Mouse (Mus musculus) myocyte (in vitro differentiated cells): ENCODE data around the gene Chst3. TPM values are rescaled to one million over a fixed set of nuclear protein-coding genes. Genes with fewer than 3 reads are reported as not detected.

Experiments
- H3K27me3 ChIP-seq: one replicate; pipeline ENCODE4 v1.6.1; 2011; ENCODE audit not compliant: control insufficient read depth, insufficient read depth, insufficient read length
- H3K36me3 ChIP-seq: one replicate; pipeline ENCODE4 v1.6.1; 2011; ENCODE audit not compliant: control insufficient read depth, insufficient read depth
- H3K4me2 ChIP-seq: one replicate; pipeline ENCODE4 v1.6.1; 2011; ENCODE audit warnings: low read depth, control low read depth
- H3K4me3 ChIP-seq: one replicate; pipeline ENCODE4 v1.5.1; 2011; ENCODE audit warnings: mild to moderate bottlenecking, control low read depth, moderate library complexity
- H3K79me2 ChIP-seq: one replicate; pipeline ENCODE4 v1.6.1; 2011; ENCODE audit not compliant: control insufficient read depth, insufficient read depth
- H3ac ChIP-seq: one replicate; pipeline ENCODE4 v1.6.1; 2011; ENCODE audit not compliant: control insufficient read depth, insufficient read length
- CEBPB ChIP-seq: IDR thresholded peaks from 2 replicates; pipeline ENCODE4 v1.6.1; 2011; ENCODE audit warnings: mild to moderate bottlenecking, moderate library complexity; ENCODE audit not compliant: poor library complexity, insufficient read depth, severe bottlenecking
- E2F4 ChIP-seq: IDR thresholded peaks from one replicate; pipeline ENCODE4 v1.6.1; 2011; ENCODE audit warnings: mild to moderate bottlenecking, control low read depth, moderate library complexity; ENCODE audit not compliant: insufficient read depth
- MAX ChIP-seq: IDR thresholded peaks from one replicate; pipeline ENCODE4 v1.6.1; 2011; ENCODE audit warnings: low read depth, mild to moderate bottlenecking, control low read depth
- MYOD1 ChIP-seq, 3 experiments: IDR thresholded peaks; one replicate each; pipeline ENCODE4 v1.6.1; 2011; ENCODE audit warnings: control low read depth in 2 of 3, low read depth in 2 of 3, mild to moderate bottlenecking in 2 of 3, moderate library complexity in 1 of 3; ENCODE audit not compliant: insufficient read length in 2 of 3, control insufficient read depth in 1 of 3
- MYOG ChIP-seq, 3 experiments: IDR thresholded peaks; one replicate each; pipeline ENCODE4 v1.6.1; 2011; ENCODE audit warnings: control low read depth in 2 of 3, low read depth in 2 of 3, mild to moderate bottlenecking in 2 of 3; ENCODE audit not compliant: insufficient read length in 2 of 3, control insufficient read depth in 1 of 3, insufficient read depth in 1 of 3
- POLR2A ChIP-seq: IDR thresholded peaks from one replicate; pipeline ENCODE4 v1.6.1; 2011; ENCODE audit warnings: low read depth, mild to moderate bottlenecking, control low read depth, moderate library complexity; ENCODE audit not compliant: insufficient read length
- POLR2AphosphoS2 ChIP-seq: IDR thresholded peaks from one replicate; pipeline ENCODE4 v1.6.1; 2011; ENCODE audit warnings: low read depth, control low read depth; ENCODE audit not compliant: insufficient read length
- REST ChIP-seq: IDR thresholded peaks from one replicate; pipeline ENCODE4 v1.6.1; 2011; ENCODE audit warnings: mild to moderate bottlenecking, control low read depth, moderate library complexity; ENCODE audit not compliant: insufficient read depth, insufficient read length
- SRF ChIP-seq: IDR thresholded peaks from one replicate; pipeline ENCODE4 v1.6.1; 2011; ENCODE audit warnings: low read depth; ENCODE audit not compliant: control insufficient read depth, insufficient read length
- TCF12 ChIP-seq: IDR thresholded peaks from one replicate; pipeline ENCODE4 v1.6.1; 2011; ENCODE audit warnings: mild to moderate bottlenecking, control low read depth; ENCODE audit not compliant: poor library complexity, insufficient read depth, severe bottlenecking
- TCF3 ChIP-seq: IDR thresholded peaks from one replicate; pipeline ENCODE4 v1.6.1; 2011; ENCODE audit warnings: low read depth, control low read depth; ENCODE audit not compliant: insufficient read length
- USF1 ChIP-seq: IDR thresholded peaks from one replicate; pipeline ENCODE4 v1.6.1; 2011; ENCODE audit warnings: low read depth, mild to moderate bottlenecking, control low read depth, moderate library complexity
- polyA plus RNA-seq: library from polyadenylated mRNA; unstranded; fragments of >200 nt; fragmentation: generic; extraction: Trizol; gene quantifications from one replicate; pipeline ENCODE4 v1.2.1, GENCODE M21; 2012; ENCODE audit warnings: missing spikeins

Gene Chst3
- polyA plus RNA-seq, 1 experiment = 1.6 TPM

DNA sequence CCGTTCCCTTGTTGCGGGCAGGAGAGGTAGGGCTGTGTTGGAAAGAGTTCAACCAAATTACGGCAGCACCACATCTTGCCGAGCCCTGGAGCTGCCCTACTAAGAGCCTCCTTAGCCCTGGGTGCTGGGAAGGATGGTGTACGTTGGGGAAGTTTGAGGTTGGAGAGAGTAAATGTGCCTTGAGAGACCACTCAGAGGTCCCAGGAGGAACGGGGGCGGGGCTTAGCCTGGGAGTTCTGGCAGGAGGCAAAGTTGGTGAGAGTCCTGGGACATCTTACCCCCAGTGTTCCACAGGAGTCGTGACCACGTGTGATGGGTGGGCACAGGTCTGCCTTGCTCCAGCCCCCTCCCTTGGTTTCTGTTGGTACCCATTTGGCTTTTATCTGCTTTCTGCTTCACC, 84.9 kb downstream of the Chst3 start:
- H3K27me3 ChIP-seq = no peaks in the 10 kb centered on the region

DNA sequence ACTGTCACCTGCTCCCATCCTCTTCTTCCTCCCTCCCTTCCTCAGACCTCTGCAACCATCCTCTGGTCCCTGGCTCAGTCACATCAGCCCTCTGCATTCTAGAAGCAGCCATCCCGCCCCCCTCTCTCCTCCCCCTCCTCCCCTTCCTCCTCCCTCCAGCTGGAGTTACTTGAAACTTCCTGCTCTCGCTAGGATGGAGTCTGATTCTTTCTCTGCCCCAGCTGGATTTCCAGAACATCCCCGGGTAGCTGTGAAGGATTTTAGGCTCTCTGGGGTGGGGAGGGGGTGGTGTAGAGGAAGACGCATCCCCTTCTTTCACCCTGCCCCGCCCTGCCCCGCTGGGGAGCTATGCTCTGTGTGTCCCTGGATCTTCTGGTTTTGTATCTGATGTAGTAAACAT, 85.6 kb downstream of the Chst3 start:
- no peak overlapping the region for H3K4me2 ChIP-seq
- TF ChIP-seq USF1 = no peak
- TF ChIP-seq MYOD1 (IDR thresholded peaks at IDR 0.05; ENCODE audit: control insufficient read depth in 1 of 3, insufficient read length in 2 of 3, low read depth in 2 of 3) = no peak
- TF ChIP-seq REST = no peak
- TF ChIP-seq SRF = no peak
- TF ChIP-seq POLR2A = no peak
- no peak for TF ChIP-seq E2F4
- no peak for TF ChIP-seq TCF12
- no peak for TF ChIP-seq MYOG (IDR thresholded peaks at IDR 0.05; ENCODE audit: control insufficient read depth in 1 of 3, insufficient read depth in 1 of 3, insufficient read length in 2 of 3, low read depth in 2 of 3)
- no peak for TF ChIP-seq TCF3
- TF ChIP-seq CEBPB = no peak
- TF ChIP-seq MAX = no peak
- TF ChIP-seq POLR2AphosphoS2 = no peak

More for the DNA sequence above, 84.9 kb downstream of the Chst3 start:
- H3K36me3 ChIP-seq = no peaks in the 10 kb centered on the region
- no peak overlapping the region for H3K4me2 ChIP-seq
- no peak overlapping the region for H3K4me3 ChIP-seq
- no peaks in the 10 kb centered on the region for H3K79me2 ChIP-seq
- no peak for TF ChIP-seq SRF
- TF ChIP-seq POLR2AphosphoS2 = no peak
- no peak for TF ChIP-seq MAX
- TF ChIP-seq CEBPB = no peak
- no peak for TF ChIP-seq TCF3
- TF ChIP-seq MYOD1 (IDR thresholded peaks at IDR 0.05; ENCODE audit: control insufficient read depth in 1 of 3, insufficient read length in 2 of 3, low read depth in 2 of 3) = no peak
- no peak for TF ChIP-seq E2F4
- no peak for TF ChIP-seq USF1
- TF ChIP-seq POLR2A = no peak
- no peak overlapping the region for H3ac ChIP-seq

More for the DNA sequence above, 85.6 kb downstream of the Chst3 start:
- Histone ChIP-seq H3K79me2 (no peaks in the 10 kb centered on the region), H3K4me3 (no peak overlapping the region), H3ac (no peak overlapping the region), H3K36me3 (no peaks in the 10 kb centered on the region), H3K27me3 (no peaks in the 10 kb centered on the region)

Other genes with a start within 250 kb of the Chst3 start
- 36.7 TPM for gene Ascc1, start 216.5 kb downstream of the Chst3 start, polyA plus RNA-seq
- 127 TPM for gene Anapc16, start 216.1 kb downstream of the Chst3 start, polyA plus RNA-seq
- gene Spock2, start 113.0 kb downstream of the Chst3 start, polyA plus RNA-seq = 6.8 TPM
- 729 TPM for gene Psap, start 58.4 kb upstream of the Chst3 start, polyA plus RNA-seq
- gene Vsir, start 127.6 kb upstream of the Chst3 start, polyA plus RNA-seq = 5.3 TPM
- gene Gm17455, start 180.5 kb upstream of the Chst3 start, polyA plus RNA-seq = 20.5 TPM